Mouse (Mus musculus) mature B cell (primary cell): ENCODE measurements around the gene Apba1.

Source experiments
- in situ Hi-C: fragments of 300-500 bp; cut with MboI; formaldehyde crosslinking; loops from 2 replicates; pipeline ENCODE4 v1.14.3; 2019

The Apba1 gene

DNA sequence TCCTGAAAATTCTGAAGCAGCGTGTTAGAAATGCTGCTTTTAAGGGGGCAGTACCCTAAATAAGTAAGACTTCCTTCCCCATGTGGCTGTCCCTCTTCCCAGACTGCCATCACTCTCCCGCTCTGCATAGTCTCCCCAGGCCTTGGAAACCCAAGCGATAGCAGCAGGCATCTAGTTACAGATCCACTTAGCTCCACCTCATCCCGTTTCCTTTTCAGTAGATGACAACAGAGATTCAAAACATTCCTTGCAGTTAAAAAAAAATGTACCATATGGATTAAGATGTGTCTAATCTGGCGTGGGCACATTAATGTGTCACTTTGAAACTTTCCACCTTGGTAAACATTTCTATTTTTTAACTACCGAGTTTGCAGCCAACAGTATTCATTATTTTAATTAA, 48.1 kb downstream of the Apba1 start:
- in situ Hi-C loops: no loop called here

DNA sequence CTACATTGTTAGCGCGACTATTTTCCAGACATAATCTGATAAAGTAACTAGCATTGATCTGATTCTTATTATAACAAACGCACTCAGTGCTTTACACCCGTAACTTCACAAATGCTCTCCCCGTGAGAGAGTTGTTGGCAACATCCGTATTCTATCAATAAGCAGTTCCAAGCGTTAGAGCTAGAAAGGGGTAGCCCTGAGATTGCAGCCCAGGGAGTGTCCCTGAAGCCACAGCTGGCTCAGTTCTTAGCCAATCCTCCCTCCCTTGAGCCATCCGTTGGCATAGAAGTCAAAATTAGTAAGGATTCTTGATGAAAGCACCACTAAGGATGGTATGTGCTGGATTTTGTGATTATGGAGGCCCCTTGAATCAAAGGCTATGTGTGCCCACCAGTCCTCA, 48.7 kb downstream of the Apba1 start:
- in situ Hi-C loops: no loop called here

DNA sequence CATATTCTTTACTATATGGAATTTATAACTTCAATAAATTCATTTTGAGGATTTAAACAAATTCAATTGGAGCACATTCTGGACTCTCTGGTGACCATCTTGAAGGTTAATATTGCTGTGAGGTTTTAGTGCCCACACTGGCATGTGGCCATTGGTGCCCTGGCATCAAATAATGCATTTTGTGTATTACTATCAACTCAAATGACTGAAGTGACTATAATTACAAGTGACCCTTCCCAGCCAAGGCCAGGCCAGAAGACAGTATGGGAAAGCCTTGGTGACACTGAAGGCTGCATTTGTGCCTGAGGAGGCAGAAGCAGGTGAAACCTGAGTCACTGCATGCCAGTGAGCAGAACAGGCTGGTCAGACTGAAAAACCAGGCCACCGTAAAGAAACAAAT, 50.5 kb downstream of the Apba1 start:
- in situ Hi-C loops: no loop called here

DNA sequence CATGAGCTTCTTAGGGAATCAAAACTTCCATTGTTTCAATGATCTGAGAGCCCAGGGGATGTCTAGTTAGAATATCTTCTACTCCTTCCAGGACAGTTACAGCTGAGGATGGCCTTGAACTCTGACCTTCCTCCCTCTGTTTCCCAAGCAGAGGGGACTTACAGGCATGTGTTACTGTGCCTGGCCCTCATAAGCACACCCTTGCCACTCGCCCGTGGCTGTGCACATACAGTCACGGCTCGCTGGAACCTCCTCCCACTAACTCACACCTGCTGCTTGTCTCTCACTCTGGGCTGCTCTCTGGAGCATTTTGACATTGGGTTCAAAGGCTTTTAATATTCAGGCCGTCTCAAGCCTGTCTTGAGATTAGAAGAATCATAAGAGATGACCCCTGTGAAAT, 51.8 kb downstream of the Apba1 start:
- in situ Hi-C loops: no loop called here

DNA sequence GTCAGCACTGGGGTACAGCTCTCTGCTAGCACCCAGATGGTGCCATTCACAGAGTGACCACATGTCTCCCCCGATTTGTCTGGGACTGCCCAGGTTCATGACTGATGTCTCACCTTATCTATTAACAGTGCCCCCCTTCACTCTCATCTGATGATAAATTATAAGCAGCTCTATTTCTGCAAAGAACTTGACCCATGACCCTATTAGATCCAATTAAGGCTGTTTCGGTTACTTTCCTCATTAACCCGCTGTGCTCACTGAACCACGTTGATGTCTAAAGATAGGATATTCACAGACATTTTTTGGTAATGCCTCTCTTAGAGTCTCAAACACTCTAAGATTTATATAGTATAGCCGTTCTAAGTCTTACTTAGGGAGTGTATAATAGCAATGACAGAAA, 52.3 kb downstream of the Apba1 start:
- in situ Hi-C loops: no loop called here

DNA sequence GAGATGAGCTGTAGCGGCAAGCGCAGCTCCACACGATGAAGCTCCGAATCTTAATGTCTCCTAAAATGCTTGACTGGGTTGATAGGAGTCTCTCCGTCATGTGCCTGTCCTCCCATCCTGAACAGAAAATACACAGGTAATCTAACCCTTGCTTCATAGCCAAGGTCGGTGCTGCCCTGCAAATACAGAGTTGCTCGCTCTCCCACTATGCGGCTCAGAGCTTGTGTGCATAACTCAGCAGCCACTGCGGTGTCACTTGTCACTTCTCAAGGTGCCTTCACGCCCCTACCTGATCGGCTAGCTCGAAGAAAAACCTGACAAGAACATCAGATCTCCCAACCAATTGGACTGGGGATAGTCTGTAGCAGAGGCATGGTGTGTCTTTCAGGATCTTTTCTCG, 58.1 kb downstream of the Apba1 start:
- in situ Hi-C loops: no loop called here

DNA sequence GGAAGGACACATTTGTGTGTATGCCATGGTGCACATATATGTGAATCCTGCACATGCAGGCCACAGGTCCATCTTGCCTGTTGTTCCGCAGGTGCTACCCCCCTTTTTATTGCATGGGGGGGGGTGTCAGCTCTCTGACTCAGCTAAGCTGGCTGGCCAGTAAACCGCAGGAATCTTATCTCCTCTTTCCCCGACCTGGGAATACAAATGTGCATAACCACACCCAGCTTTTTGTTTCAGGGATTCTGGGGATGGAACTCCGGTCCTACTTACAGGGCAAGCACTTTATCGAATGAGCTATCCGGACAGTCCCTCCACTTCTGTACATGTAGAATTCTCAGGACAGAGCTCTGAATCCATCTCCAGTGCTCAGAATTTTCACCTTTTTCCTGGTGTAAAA, 58.5 kb downstream of the Apba1 start:
- in situ Hi-C loops: no loop called here

DNA sequence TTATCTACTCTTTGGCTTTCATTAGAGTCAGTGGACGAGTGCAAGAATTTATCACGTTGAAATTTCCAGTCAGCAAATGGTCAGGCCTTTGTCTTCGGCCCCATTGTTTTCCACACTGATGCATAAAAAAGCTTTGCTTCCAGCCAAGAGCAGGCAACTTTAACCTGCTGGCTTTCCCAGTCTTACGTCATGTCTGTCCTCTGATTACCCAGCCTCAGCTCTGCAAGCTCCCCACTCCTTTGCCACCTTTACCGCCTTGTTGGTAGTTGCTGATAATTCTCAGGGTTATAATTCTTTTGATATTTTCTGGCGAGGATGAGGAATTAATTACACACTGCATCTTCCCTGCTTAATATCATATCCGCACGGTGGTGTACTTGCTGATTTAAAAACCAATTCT, 61.2 kb downstream of the Apba1 start:
- in situ Hi-C loops: no loop called here

DNA sequence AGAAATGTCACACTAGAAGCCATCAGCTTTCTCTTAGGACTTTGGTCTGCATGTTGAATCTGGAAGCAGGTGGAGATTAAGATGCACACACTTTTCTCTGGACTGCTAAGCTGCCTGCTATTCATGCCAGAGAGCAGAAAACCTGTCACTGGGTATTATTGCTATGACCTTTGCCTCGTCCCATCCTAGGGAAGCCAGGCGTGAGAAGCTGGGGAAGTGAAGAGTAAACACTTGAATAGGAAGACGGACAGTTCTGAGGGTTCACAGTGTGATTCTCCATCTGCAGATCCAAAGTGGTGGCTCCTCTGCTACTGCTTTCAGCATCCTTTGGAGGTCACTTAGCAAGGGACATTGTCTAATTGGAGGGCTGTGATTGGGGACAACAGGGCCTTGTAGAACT, 63.8 kb downstream of the Apba1 start:
- in situ Hi-C loops: no loop called here

DNA sequence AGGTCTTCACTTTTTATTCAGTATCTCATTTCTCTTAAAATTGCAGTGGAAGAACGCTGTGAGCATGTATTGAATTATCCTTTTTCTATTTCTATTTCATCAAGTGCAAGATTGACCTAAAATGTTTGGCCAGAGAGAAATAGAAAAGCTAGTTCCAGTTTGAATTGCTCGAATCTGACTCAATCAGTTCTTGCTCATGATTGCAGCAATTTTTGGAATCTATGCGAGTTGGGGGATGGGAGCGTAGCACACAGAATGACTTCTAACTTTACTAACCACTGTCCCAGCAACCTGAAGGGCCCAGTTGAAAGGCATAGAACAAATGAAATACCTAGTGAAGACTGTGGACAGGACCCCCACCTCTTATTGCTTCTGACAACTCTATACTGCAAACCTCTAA, 64.8 kb downstream of the Apba1 start:
- in situ Hi-C loops: no loop called here

DNA sequence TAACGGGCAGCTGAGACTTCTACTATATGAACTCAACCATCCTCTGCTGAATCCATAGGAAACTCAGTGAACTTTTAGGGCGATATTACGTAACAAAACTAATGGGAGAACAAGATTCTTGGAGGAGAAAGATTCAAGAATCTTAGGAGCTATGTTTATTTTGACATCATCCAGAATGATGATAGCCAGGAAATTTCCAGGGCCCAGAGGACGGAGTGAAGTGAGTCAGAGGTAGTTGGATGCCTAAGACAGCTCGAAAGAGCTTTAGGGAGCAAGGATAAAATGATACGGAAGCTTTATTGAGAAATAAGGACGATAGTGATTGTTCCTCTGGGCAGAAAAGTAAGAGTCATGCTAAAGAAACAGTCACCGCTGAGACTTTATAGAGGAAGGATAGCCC, 67.6 kb downstream of the Apba1 start:
- in situ Hi-C loops: no loop called here

DNA sequence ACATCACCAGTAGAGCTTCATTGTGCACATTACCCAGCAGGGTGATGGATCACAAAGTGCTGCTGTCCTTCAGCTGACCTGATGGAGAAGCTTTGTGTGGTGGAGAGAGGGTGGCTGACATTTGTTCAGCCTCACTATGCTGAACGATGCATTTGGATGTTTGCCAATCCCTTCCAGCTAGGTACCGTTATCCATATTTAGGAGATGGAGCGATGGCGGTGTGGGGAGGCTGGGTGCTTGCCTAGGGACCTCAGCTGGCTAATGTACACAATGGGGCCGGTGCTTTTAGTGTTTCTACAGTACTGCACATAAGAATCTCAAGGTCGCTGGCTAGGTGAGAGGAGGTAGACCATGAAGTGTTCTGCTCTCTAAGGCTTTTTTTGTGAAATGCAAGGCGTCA, 72.1 kb downstream of the Apba1 start:
- in situ Hi-C loops: no loop called here

DNA sequence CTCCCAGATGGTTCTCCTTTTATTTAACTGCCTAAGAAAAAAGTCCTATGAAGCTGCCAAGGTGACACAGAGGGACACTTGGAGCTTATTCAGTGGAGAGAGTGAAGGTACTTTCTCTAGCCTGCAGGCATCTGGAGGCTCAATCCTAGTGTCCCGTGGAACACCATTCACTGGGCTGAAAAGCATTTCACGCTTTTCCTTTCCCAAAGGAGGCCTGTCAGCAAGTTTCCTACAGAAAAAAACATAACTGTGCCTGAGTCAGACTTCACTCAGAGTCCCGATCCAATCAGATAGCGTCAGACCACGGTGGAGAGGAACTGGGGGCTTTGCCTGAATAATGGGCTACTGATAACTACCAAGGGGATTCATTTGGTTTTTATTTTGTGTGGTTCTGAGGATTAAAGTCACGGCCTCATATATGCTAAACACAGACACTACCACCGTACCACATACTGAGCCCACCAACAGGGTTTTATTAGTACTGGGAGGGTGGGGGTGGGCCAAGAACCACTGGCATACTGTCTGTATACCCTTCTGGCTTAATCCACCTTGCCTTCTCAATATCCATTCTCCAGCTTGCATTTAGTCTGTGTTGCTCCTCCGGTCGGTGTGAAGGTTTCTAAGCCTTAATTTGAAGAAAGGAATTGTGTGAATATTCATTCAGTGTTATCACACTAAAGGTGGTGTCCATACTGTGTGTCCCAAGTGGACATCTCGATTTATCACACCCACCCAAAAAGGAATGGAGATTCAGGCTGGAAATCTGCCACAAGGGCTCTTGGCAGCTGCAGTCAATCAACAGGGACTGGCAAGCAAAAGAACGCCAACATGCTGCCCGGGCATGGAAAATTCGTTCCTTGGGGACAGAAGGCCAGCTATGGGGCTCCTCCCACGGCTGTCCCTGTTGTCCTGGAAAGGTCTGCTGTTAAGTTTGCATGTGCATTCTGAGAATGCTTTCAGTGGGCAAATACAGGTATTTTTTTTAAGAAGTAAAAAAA, 75.3 kb downstream of the Apba1 start:
- in situ Hi-C loops: no loop called here

DNA sequence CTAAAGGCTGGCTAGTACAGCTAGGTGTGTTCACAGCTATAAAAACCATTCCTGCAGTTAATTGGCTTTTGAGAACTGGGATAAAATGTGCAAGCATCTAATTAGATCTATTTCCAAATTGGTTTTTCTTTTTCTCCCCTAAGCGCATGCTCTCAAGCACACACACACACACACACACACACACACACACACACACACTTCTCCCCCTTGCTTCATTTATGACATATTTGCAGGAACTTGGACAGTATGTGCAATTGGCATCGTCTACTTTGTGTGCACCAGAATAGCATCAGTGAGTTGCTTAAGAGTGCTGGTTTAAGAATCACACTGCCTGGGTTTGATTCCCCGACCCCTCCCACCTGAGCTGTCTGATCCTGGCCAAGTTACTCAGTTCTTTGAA, 76.0 kb downstream of the Apba1 start:
- in situ Hi-C loops: no loop called here

DNA sequence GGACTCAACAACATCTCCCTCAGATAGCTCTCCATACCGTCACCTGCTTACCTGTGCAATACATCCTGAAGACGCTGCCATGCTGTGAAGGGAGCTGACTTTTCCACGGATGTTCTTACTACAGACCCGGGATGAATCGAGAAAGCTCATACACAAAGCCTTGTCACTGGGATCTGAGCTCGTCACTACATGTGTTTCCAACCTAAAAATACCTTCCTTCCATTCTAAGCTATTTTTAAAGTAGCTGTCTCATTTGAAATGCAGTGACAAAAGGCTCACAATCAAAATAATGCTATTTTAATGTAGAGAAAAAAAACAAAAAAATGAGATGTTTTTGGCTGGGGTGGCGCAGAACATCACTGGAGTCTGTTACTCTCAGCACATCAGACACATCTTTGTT, 97.1 kb downstream of the Apba1 start:
- in situ Hi-C loops: no loop called here

DNA sequence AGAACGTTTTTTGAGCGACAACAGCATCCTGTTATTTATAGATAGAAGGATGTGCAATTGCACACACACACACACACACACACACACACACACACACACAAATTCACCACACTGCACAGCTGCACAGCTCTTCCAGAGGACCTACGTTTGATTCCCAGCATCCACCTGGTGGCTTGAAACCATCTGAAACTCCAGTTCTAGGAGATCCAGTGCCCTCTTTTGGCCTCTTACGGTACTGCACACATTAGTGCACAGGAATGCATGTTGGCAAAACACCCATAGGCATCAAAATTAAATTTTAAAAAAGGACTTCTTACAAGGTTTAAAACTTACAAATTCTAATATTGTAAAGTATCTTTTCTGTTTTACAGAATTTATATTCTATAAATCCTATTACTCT, 99.4 kb downstream of the Apba1 start:
- in situ Hi-C loops: no loop called here

DNA sequence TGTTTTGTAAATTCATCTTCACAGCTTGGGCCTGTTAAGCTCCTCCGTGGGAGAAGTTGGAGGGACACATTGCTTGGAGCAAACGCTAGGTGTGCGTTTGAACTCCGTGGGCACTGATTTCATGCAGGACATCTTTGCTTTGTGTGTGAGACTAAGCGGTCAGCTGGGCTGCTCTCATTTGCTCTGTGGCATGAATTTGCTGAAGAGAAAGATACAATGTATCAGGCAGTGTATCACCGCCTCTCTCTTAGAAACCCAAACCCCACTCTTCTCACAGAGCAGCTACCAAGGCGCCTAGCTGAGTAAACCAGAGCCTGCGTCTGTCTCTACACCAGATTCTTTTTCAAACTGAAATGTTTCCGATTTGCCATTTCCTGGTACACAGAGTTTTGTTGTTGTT, 100.1 kb downstream of the Apba1 start:
- in situ Hi-C loops: no loop called here

DNA sequence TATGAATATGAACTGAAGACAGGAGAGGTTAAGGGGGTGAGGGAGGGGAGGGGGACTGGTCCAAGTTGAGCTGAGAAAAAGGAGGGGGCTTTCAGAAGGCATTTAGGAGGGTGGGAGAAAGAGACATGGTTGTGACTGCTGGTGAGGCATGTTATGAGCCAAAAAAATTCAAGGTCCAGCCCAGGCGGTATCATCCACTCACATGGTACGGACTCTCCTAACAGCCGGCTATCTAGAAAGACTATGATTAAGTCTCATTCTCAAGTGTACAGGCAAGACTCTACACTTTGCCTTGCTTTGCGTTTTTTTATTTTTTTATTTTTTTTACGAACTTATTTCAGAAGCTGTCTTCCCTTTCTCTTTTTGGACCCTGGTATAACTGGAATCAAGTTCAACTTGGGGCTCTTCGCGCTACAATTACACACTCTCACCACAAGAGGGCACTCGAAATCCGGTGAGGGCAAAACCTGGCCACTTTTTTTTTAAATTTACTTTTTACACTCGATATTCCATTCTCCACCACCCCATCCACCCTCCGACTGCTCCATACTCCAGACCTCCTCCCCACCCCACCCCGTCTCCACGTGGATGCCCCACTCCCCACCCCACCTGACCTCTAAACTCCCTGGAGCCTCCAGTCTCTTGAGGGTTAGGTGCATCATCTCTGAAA, 101.6 kb downstream of the Apba1 start:
- in situ Hi-C loops: no loop called here

DNA sequence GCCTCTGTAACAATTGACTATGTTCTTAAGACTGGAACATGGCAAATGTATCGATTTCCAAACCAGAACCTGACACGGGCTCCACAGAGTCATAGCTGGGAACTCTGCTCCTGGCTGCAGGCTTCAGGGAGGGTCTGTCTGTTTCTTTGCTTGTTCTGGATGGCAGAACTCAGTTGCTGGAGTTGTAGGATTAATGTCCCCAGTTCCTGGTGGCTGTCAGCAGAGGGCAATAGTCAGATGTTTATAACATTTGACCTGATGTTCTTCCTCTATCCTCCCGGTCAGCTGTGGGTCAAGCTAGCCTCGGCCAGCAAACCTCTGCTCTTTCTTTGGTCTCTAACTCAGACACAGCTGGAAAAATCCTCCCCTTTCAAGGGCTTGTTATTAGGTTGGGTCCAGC, 104.0 kb downstream of the Apba1 start:
- in situ Hi-C loops: no loop called here

DNA sequence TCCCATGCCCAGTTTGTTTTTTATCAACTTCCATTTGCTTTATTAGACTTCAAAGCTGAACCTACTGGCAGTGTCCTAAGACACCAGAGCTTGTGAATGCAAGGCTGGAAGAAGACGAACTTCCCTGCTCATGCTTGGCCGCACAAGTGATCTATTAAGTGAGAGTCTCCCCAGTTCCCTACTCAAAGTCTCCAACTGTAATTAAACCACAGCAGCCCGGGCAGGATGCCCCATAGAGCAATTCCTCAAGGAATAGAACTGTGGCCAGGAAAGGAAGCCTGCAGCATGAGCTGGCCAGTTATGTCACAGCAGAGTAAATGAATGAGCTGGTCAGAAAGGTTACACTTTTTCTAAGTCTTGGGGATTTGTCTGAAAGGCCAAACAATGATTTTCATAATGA, 105.3 kb downstream of the Apba1 start:
- in situ Hi-C loops: no loop called here

DNA sequence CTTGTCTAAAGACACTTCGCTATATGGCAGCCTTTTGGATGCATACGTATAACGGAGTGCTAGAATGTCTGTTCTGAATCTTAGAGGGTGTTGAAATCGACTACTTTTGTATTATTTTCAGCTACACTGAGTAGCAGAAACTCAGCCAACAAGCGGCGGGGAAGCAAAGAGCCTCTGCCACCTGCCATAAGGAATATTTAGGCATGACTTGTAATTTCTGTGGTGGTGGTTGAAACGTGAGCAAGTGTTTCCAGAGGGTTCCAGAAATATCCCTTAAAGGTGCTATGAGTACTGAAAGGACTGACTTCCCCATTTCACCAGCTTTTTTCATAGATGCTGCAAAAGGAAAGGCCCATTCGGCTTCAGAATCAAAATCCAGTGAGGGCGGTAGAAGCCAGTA, 107.4 kb downstream of the Apba1 start:
- in situ Hi-C loops: no loop called here

DNA sequence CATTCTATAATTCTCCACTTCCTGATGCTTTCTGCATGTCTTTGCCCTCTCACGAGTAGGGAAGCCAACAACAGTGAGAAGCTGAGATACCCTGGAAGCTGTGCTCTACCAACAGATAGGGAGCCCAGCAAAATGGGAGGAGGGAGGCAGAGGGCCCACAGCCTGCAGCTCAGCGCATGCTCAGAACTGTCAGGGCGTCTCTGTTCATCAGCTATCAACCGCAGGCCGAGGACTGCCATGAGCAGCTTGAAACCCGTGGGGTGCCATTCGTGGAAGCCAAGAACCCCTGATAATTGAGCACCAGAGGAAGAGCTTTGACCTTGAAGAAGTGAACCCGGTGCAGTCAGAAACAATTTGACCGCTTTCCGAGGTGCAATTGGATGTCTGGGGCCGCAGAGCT, 108.4 kb downstream of the Apba1 start:
- in situ Hi-C loops: no loop called here

DNA sequence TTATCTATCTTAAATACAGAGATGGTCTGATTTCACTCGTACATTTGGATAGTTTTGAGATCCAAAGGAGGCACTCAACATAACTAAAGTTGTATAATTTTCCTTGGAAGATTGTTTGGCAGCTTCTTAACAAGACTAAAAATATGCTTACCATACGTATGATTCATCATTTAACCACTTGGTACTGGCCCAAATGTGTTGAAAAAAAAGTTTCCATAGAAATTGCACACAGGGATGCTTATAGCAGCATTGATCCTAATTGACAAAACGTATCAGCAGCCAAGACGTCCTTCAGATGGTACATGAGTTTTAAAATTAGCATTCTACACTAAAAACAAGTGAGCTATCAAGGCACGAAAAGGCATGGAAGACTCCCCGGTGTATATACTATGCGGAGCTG, 108.9 kb downstream of the Apba1 start:
- in situ Hi-C loops: no loop called here

DNA sequence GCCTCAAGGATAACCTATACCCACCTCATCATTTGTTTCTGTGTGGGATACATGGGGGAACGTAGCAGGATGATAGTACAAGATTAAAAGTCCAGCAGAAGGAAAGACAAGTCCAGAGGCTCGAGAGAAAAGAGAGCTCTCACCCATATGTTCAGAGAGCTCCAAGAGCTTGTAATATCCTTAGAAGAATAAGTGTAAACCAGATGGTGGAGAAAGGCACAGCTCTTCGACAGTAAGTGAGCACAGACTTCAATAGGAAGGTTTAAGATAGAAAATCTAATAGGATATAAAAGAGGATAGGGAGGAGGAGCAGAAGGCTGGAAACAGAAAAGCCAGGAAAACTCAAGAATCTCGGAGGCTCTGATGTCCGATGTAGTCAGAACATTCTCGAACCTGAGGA, 115.8 kb downstream of the Apba1 start:
- in situ Hi-C loops: no loop called here
